Mouse (Mus musculus): ENCODE results near the gene Efna3. TPM values are rescaled to one million over a fixed set of nuclear protein-coding genes. Genes with fewer than 3 reads are reported as not detected.

Gene Efna3
- polyA plus RNA-seq, 1 experiment from 2014 or later = 2.5 TPM

GRCm38 (mm10) chr3:89271760-89272159 is 51.0 kb downstream of the Efna3 start:
- H3K27me3 ChIP-seq (ENCODE audit: insufficient read depth, poor library complexity, severe bottlenecking) = no peaks in the 10 kb centered on the region
- H3K4me3 ChIP-seq = no peak overlapping the region
- 69% methylated on average over 6 of the region's 6 CpGs for WGBS
- H3K4me1 ChIP-seq = peaks cover 57% of the 10 kb centered on the region
- no peaks in the 10 kb centered on the region for H3K9me3 ChIP-seq
- H3K27ac ChIP-seq = no peak overlapping the region
- H3K36me3 ChIP-seq = peaks cover 45% of the 10 kb centered on the region
- no peak for DNase-seq (ENCODE audit: low spot score)

DNA sequence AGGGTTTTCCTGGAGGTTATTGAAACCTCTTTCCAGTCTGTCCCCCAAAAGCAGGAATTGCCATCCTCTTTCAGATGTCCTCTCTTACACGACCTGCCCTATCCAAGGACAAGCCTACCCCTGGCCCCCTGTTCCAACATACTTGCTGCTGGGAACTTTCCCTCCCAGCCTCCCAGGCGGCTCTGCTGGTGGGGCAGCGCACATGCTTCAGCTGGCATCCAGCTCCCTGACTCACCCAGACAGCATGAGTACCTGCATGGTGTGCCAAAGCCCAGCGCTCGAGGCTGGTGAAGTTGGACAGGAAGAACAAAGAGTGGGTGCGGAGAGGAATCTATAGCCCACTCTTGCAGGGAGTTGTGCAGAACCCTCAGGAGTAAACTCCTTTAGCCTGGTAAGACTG is 51.9 kb downstream of the Efna3 start:
- Histone ChIP-seq H3K9me3 (no peaks in the 10 kb centered on the region), H3K36me3 (peaks cover 40% of the 10 kb centered on the region), H3K27ac (peak overlapping the region; percentile 91), H3K4me1 (peaks cover 56% of the 10 kb centered on the region), H3K27me3 (ENCODE audit: insufficient read depth, poor library complexity, severe bottlenecking) (no peaks in the 10 kb centered on the region), H3K4me3 (peak overlapping the region; percentile 66)
- WGBS = 65% methylated on average over 6 of the region's 6 CpGs
- no peak for DNase-seq (ENCODE audit: low spot score)

DNA sequence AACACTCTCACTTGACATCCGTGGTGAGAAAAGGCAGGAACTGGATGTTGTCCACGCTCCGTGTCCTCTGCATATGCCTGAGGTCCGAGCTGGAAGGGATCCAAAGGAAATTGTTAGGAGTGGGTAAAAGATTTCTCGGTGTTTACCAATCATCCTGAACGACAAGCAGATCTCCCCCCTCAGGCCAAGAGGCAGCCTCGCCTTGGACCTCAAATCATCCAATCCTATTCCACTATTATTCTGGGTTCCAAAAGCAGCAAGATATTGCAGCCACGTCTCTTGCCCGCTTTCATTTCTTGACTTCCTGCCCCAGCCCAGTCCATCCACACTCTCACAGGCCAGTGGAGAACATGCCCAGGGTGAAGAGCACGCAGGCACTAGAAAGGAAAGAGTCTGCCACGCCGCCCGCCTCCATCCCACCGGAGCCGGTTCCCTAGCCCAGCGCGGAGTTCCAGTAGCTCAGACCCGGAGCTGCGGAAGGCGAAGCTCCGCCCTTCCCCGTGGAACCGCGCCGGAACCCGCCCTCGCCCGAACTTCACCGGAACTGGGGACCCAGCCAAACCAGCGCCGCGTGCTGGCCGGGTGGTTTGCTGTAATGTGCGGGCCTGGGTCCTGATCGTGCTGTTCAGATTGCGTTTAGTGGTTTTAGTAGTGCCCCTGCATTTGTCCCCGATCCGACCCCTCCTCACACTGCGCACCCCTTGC is 52.6 kb downstream of the Efna3 start, which contains the start of gene Slc50a1:
Gene Slc50a1, minus strand, starts transcription at position 520 of the 705 bp plus-strand sequence.
- peak; percentile 87 for DNase-seq (ENCODE audit: low spot score)
- Histone ChIP-seq H3K36me3 (peaks cover 33% of the 10 kb centered on the region), H3K9me3 (no peaks in the 10 kb centered on the region), H3K27me3 (ENCODE audit: insufficient read depth, poor library complexity, severe bottlenecking) (no peaks in the 10 kb centered on the region), H3K4me1 (peaks cover 55% of the 10 kb centered on the region), H3K4me3 (peak within 1 kb of the TSS; percentile 66), H3K27ac (peak within 1 kb of the TSS; percentile 91)
- WGBS = 3% methylated on average over 39 of the region's 39 CpGs

DNA sequence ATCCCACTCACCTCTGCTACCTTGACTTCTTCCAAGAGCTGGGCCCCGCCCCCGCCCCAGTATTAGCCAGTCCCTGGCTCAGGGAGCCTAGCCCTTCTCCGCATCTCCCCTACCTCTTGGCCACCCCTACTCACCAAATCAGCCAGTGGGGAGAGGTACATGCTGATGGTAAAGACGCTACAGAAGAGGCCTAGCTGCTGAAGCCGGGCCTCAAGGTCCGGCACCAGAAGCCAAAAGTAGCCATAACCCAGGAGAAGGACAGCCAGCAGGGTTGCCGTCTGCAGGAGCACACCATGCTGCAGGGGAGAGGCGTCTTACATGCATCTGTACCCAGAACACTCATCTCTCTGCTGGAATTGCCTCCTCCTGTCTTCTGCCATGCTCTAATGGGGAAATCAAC is 53.8 kb downstream of the Efna3 start:
- H3K27ac ChIP-seq = peak overlapping the region; percentile 91; the same call in 1 of the 2 replicates
- peaks cover 25% of the 10 kb centered on the region for H3K36me3 ChIP-seq
- 49% methylated on average over 8 of the region's 8 CpGs for WGBS
- peak overlapping the region; percentile 66; the same call in 1 of the 2 replicates for H3K4me3 ChIP-seq
- no peak for DNase-seq (ENCODE audit: low spot score)
- H3K4me1 ChIP-seq = peaks cover 55% of the 10 kb centered on the region
- no peaks in the 10 kb centered on the region for H3K27me3 ChIP-seq (ENCODE audit: insufficient read depth, poor library complexity, severe bottlenecking)
- H3K9me3 ChIP-seq = no peaks in the 10 kb centered on the region

- Histone ChIP-seq H3K4me1 (peaks cover 55% of the 10 kb centered on the region), H3K27me3 (ENCODE audit: insufficient read depth, poor library complexity, severe bottlenecking) (no peaks in the 10 kb centered on the region)
- WGBS = under 1% methylated on average over 20 of the region's 20 CpGs
Measured at GRCm38 (mm10) chr3:89266439-89266893, 56.3 kb downstream of the Efna3 start.

More at GRCm38 (mm10) chr3:89266439-89266893, 56.3 kb downstream of the Efna3 start:
- no peaks in the 10 kb centered on the region for H3K9me3 ChIP-seq
- peak; percentile 93 for DNase-seq (ENCODE audit: low spot score)
- peak overlapping the region; percentile 94 for H3K27ac ChIP-seq
- H3K36me3 ChIP-seq = 0 out of 2 replicates have a peak, but pooled peaks cover 6% of the 10 kb centered on the region
- peak overlapping the region; percentile 85 for H3K4me3 ChIP-seq

Other genes with a start within 250 kb of the Efna3 start
- 10.1 and 11.6 TPM in 2 replicates for gene Rusc1, start 229.7 kb downstream of the Efna3 start, polyA plus RNA-seq (2016; fragmentation: Nextera tagmentation; extraction: Ambion mirVana)
- not detected in 2 replicates for gene Gm43738, start 221.9 kb downstream of the Efna3 start, polyA plus RNA-seq (2016; fragmentation: Nextera tagmentation; extraction: Ambion mirVana)
- 220 and 253 TPM in 2 replicates for gene Fdps, start 221.0 kb downstream of the Efna3 start, polyA plus RNA-seq (2016; fragmentation: Nextera tagmentation; extraction: Ambion mirVana)
- 12.4 and 14.7 TPM in 2 replicates for gene Pklr, start 186.8 kb downstream of the Efna3 start, polyA plus RNA-seq (2016; fragmentation: Nextera tagmentation; extraction: Ambion mirVana)
- gene Hcn3, start 162.8 kb downstream of the Efna3 start, polyA plus RNA-seq (2016; fragmentation: Nextera tagmentation; extraction: Ambion mirVana) = 0.77 and 0.85 TPM in 2 replicates
- gene Clk2, start 158.2 kb downstream of the Efna3 start, polyA plus RNA-seq (2016; fragmentation: Nextera tagmentation; extraction: Ambion mirVana) = 18.4 and 32.2 TPM in 2 replicates
- 104 and 115 TPM in 2 replicates for gene Scamp3, start 145.5 kb downstream of the Efna3 start, polyA plus RNA-seq (2016; fragmentation: Nextera tagmentation; extraction: Ambion mirVana)
- 16.4 and 21.0 TPM in 2 replicates for gene Fam189b, start 139.8 kb downstream of the Efna3 start, polyA plus RNA-seq (2016; fragmentation: Nextera tagmentation; extraction: Ambion mirVana)
- 44.2 and 44.6 TPM in 2 replicates for gene Gba, start 120.0 kb downstream of the Efna3 start, polyA plus RNA-seq (2016; fragmentation: Nextera tagmentation; extraction: Ambion mirVana)
- 18.1 and 20.0 TPM in 2 replicates for gene Thbs3, start 107.8 kb downstream of the Efna3 start, polyA plus RNA-seq (2016; fragmentation: Nextera tagmentation; extraction: Ambion mirVana)
- gene Mtx1, start 95.9 kb downstream of the Efna3 start, polyA plus RNA-seq (2016; fragmentation: Nextera tagmentation; extraction: Ambion mirVana) = 179 and 204 TPM in 2 replicates
- 0.11 and 0.16 TPM in 2 replicates for gene Muc1, start 93.9 kb downstream of the Efna3 start, polyA plus RNA-seq (2016; fragmentation: Nextera tagmentation; extraction: Ambion mirVana)
- 244 and 260 TPM in 2 replicates for gene Krtcap2, start 77.0 kb downstream of the Efna3 start, polyA plus RNA-seq (2016; fragmentation: Nextera tagmentation; extraction: Ambion mirVana)
- gene Trim46, start 76.7 kb downstream of the Efna3 start, polyA plus RNA-seq (2016; fragmentation: Nextera tagmentation; extraction: Ambion mirVana) = 0.79 and 1.9 TPM in 2 replicates
- 76.7 and 86.0 TPM in 2 replicates for gene Dpm3, start 63.6 kb downstream of the Efna3 start, polyA plus RNA-seq (2016; fragmentation: Nextera tagmentation; extraction: Ambion mirVana)
- 39.9 and 42.4 TPM in 2 replicates for gene Slc50a1, start 52.4 kb downstream of the Efna3 start, polyA plus RNA-seq (2016; fragmentation: Nextera tagmentation; extraction: Ambion mirVana)
- 32.0 and 37.7 TPM in 2 replicates for gene Efna1, start 41.8 kb downstream of the Efna3 start, polyA plus RNA-seq (2016; fragmentation: Nextera tagmentation; extraction: Ambion mirVana)
- gene Efna4, start 15.1 kb upstream of the Efna3 start, polyA plus RNA-seq (2016; fragmentation: Nextera tagmentation; extraction: Ambion mirVana) = 10.6 and 19.3 TPM in 2 replicates
- gene Adam15, start 27.0 kb upstream of the Efna3 start, polyA plus RNA-seq (2016; fragmentation: Nextera tagmentation; extraction: Ambion mirVana) = 41.9 and 49.0 TPM in 2 replicates
- 0.05 TPM in 1 of 2 replicates, not detected in the other for gene Dcst2, start 39.0 kb upstream of the Efna3 start, polyA plus RNA-seq (2016; fragmentation: Nextera tagmentation; extraction: Ambion mirVana)
- gene Dcst1, start 42.3 kb upstream of the Efna3 start, polyA plus RNA-seq (2016; fragmentation: Nextera tagmentation; extraction: Ambion mirVana) = 0.10 and 0.11 TPM in 2 replicates
- gene Zbtb7b, start 71.8 kb upstream of the Efna3 start, polyA plus RNA-seq (2016; fragmentation: Nextera tagmentation; extraction: Ambion mirVana) = 1.4 and 1.9 TPM in 2 replicates
- not detected in 2 replicates for gene Lenep, start 79.8 kb upstream of the Efna3 start, polyA plus RNA-seq (2016; fragmentation: Nextera tagmentation; extraction: Ambion mirVana)
- 30.7 and 40.3 TPM in 2 replicates for gene Flad1, start 88.9 kb upstream of the Efna3 start, polyA plus RNA-seq (2016; fragmentation: Nextera tagmentation; extraction: Ambion mirVana)
- gene Cks1b, start 95.4 kb upstream of the Efna3 start, polyA plus RNA-seq (2016; fragmentation: Nextera tagmentation; extraction: Ambion mirVana) = 465 and 589 TPM in 2 replicates
- 72.2 and 79.5 TPM in 2 replicates for gene Shc1, start 95.5 kb upstream of the Efna3 start, polyA plus RNA-seq (2016; fragmentation: Nextera tagmentation; extraction: Ambion mirVana)
- gene Pygo2, start 107.2 kb upstream of the Efna3 start, polyA plus RNA-seq (2016; fragmentation: Nextera tagmentation; extraction: Ambion mirVana) = 28.2 and 35.9 TPM in 2 replicates
- gene Pbxip1, start 113.7 kb upstream of the Efna3 start, polyA plus RNA-seq (2016; fragmentation: Nextera tagmentation; extraction: Ambion mirVana) = 46.5 and 68.4 TPM in 2 replicates
- 64.3 and 70.4 TPM in 2 replicates for gene Pmvk, start 131.6 kb upstream of the Efna3 start, polyA plus RNA-seq (2016; fragmentation: Nextera tagmentation; extraction: Ambion mirVana)
- 0.58 and 1.1 TPM in 2 replicates for gene Kcnn3, start 197.2 kb upstream of the Efna3 start, polyA plus RNA-seq (2016; fragmentation: Nextera tagmentation; extraction: Ambion mirVana)